Mouse (Mus musculus): ENCODE results near the gene Prep. TPM values are rescaled to one million over a fixed set of nuclear protein-coding genes. Genes with fewer than 3 reads are reported as not detected.
"Not testable (repeated sequence)": the region's sequence is repeated elsewhere in the genome, so short reads cannot be mapped to it uniquely, and the experiment has no call there.

The Prep gene
- total and polyA plus RNA-seq, 2 experiments = 5.7 to 6.2 TPM

- Histone ChIP-seq H3K4me1 (ENCODE audit: control insufficient read depth, insufficient read depth, low read length) (no peaks in the 10 kb centered on the region), H3K79me2 (ENCODE audit: control insufficient read depth, insufficient read depth, low read length) (no peaks in the 10 kb centered on the region), H3K27me3 (ENCODE audit: control insufficient read depth, insufficient read depth, low read length) (no peaks in the 10 kb centered on the region), H3K36me3 (ENCODE audit: control insufficient read depth, insufficient read depth, low read length) (no peaks in the 10 kb centered on the region), H3K9ac (ENCODE audit: low read depth, low read length) (no peak overlapping the region), H3K4me3 (ENCODE audit: insufficient read depth, low read depth, low read length) (no peak overlapping the region), H3K27ac (replicated peaks; ENCODE audit: insufficient read depth, low read depth, low read length) (no peak overlapping the region)
- TF ChIP-seq POLR2A (IDR thresholded peaks at IDR 0.05; ENCODE audit: extremely low read depth, insufficient read depth, low read length) = no peak
- no peak for TF ChIP-seq CTCF (IDR thresholded peaks at IDR 0.05; ENCODE audit: low read depth, low read length)
- no peak for DNase-seq (ENCODE audit: extremely low read depth, low read depth, low spot score)
- WGBS = 94% methylated on average over 3 of the region's 3 CpGs
Measured at GRCm38 (mm10) chr10:45174345-45174744, 107.3 kb downstream of the Prep start.

- not testable (repeated sequence) for H3K4me3 ChIP-seq (ENCODE audit: insufficient read depth, low read depth, low read length); H3K9ac ChIP-seq (ENCODE audit: low read depth, low read length); H3K27me3 ChIP-seq (ENCODE audit: control insufficient read depth, insufficient read depth, low read length); H3K79me2 ChIP-seq (ENCODE audit: control insufficient read depth, insufficient read depth, low read length); H3K36me3 ChIP-seq (ENCODE audit: control insufficient read depth, insufficient read depth, low read length); DNase-seq (ENCODE audit: extremely low read depth, low read depth, low spot score); H3K27ac ChIP-seq (replicated peaks; ENCODE audit: insufficient read depth, low read depth, low read length); H3K4me1 ChIP-seq (ENCODE audit: control insufficient read depth, insufficient read depth, low read length)
- 79% methylated on average over 2 of the region's 5 CpGs for WGBS
Measured at GRCm38 (mm10) chr10:45177798-45178197, 110.8 kb downstream of the Prep start, which contains the start of gene Popdc3. TSS of gene Popdc3 (plus strand) at chr10:45178098.

- Histone ChIP-seq H3K27ac (replicated peaks; ENCODE audit: insufficient read depth, low read depth, low read length) (no peak overlapping the region), H3K4me3 (ENCODE audit: insufficient read depth, low read depth, low read length) (no peak overlapping the region), H3K27me3 (ENCODE audit: control insufficient read depth, insufficient read depth, low read length) (no peaks in the 10 kb centered on the region), H3K9ac (ENCODE audit: low read depth, low read length) (no peak overlapping the region), H3K4me1 (ENCODE audit: control insufficient read depth, insufficient read depth, low read length) (no peaks in the 10 kb centered on the region), H3K79me2 (ENCODE audit: control insufficient read depth, insufficient read depth, low read length) (no peaks in the 10 kb centered on the region), H3K36me3 (ENCODE audit: control insufficient read depth, insufficient read depth, low read length) (no peaks in the 10 kb centered on the region)
- DNase-seq (ENCODE audit: extremely low read depth, low read depth, low spot score) = no peak
- TF ChIP-seq CTCF (IDR thresholded peaks at IDR 0.05; ENCODE audit: low read depth, low read length) = no peak
- no peak for TF ChIP-seq POLR2A (IDR thresholded peaks at IDR 0.05; ENCODE audit: extremely low read depth, insufficient read depth, low read length)
- WGBS = 95% methylated on average over 4 of the region's 4 CpGs
Measured at GRCm38 (mm10) chr10:45180677-45181326, 113.8 kb downstream of the Prep start.

- Histone ChIP-seq H3K79me2 (ENCODE audit: control insufficient read depth, insufficient read depth, low read length) (no peaks in the 10 kb centered on the region), H3K4me3 (ENCODE audit: insufficient read depth, low read depth, low read length) (no peak overlapping the region), H3K9ac (ENCODE audit: low read depth, low read length) (no peak overlapping the region), H3K4me1 (ENCODE audit: control insufficient read depth, insufficient read depth, low read length) (no peaks in the 10 kb centered on the region), H3K27me3 (ENCODE audit: control insufficient read depth, insufficient read depth, low read length) (no peaks in the 10 kb centered on the region), H3K36me3 (ENCODE audit: control insufficient read depth, insufficient read depth, low read length) (no peaks in the 10 kb centered on the region), H3K27ac (replicated peaks; ENCODE audit: insufficient read depth, low read depth, low read length) (no peak overlapping the region)
- no peak for TF ChIP-seq POLR2A (IDR thresholded peaks at IDR 0.05; ENCODE audit: extremely low read depth, insufficient read depth, low read length)
- no peak for TF ChIP-seq CTCF (IDR thresholded peaks at IDR 0.05; ENCODE audit: low read depth, low read length)
- 61% methylated on average over 3 of the region's 3 CpGs for WGBS
- DNase-seq (ENCODE audit: extremely low read depth, low read depth, low spot score) = no peak
Measured at GRCm38 (mm10) chr10:45181344-45181743, 114.3 kb downstream of the Prep start.

GRCm38 (mm10) chr10:45185457-45185856 is 118.5 kb downstream of the Prep start:
- H3K9ac ChIP-seq (ENCODE audit: low read depth, low read length) = no peak overlapping the region
- no peak overlapping the region for H3K4me3 ChIP-seq (ENCODE audit: insufficient read depth, low read depth, low read length)
- no peak overlapping the region for H3K27ac ChIP-seq (replicated peaks; ENCODE audit: insufficient read depth, low read depth, low read length)
- H3K27me3 ChIP-seq (ENCODE audit: control insufficient read depth, insufficient read depth, low read length) = no peaks in the 10 kb centered on the region
- WGBS = 84% methylated on average over 2 of the region's 2 CpGs
- H3K4me1 ChIP-seq (ENCODE audit: control insufficient read depth, insufficient read depth, low read length) = no peaks in the 10 kb centered on the region
- no peaks in the 10 kb centered on the region for H3K36me3 ChIP-seq (ENCODE audit: control insufficient read depth, insufficient read depth, low read length)
- no peak for DNase-seq (ENCODE audit: extremely low read depth, low read depth, low spot score)
- TF ChIP-seq CTCF (IDR thresholded peaks at IDR 0.05; ENCODE audit: low read depth, low read length) (no peak), POLR2A (IDR thresholded peaks at IDR 0.05; ENCODE audit: extremely low read depth, insufficient read depth, low read length) (no peak)
- H3K79me2 ChIP-seq (ENCODE audit: control insufficient read depth, insufficient read depth, low read length) = no peaks in the 10 kb centered on the region

Data from liver, adult 2 months (tissue).